Mouse (Mus musculus) left cerebral cortex, postnatal 25 days (tissue): Measurements from ENCODE around the gene 2810408A11Rik. TPM values are rescaled to one million over a fixed set of nuclear protein-coding genes. Genes with fewer than 3 reads are reported as not detected.

Experiments
- DNase-seq, 2 experiments: peaks; one replicate each; pipeline ENCODE4 v3.0.0; 2022; ENCODE audit warnings: low spot score in 2 of 2, mixed read lengths in 1 of 2
- intact Hi-C: fragments of 180-260 bp; cut with DNase I; formaldehyde crosslinking; loops from one replicate; pipeline ENCODE4 v1.15.1; 2025
- total RNA-seq, 2 experiments: library from RNA; stranded (reverse); gene quantifications; 2 replicates each; pipeline ENCODE4 v1.2.3; 2021

The 2810408A11Rik gene
- under 1 TPM; 0.55 to 0.60 TPM for total RNA-seq

DNA sequence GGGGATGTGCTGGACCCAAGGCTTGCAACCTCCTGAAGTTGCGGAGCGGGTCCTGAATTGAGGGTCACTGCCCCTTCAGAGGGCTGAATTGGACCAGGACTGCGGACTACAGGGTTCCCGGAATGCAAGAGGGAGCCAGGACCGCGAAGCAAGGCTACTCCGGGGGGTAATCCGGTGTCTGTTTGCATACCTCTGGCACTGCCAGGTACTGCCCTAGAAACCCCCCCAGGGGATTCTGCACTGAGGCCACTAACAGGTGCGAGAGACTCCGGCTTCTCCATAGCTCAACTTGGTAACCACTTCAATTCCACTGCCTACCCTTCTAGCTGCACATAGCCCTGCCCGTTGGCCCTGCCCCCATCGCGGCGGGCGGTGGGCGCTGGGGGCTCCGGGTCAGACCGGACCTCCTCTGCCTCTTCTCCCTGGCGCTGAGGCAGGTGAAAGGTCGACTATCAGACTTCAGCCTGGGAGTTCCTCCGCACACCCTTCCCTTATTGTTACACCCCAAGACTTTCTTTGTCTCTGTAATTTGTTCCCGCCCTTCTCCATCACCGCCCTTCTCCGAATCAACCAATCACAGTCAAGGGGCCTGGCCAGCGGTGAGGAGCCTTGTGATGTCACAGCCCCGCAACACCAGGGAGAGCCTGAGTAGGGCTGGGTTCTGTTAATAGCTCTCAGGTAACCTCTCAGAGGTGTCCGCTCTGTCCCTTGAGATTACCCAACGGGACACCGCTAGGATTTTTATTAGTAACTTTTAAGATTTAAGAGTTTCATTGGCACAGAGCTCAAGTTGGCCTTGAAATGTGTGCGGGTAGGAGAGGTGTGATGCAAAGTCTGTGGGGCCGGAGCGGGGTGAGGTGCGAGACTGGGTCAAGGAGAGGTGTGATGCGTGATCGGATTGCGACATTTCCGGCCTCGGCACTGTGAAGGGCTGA is at the start of gene 2810408A11Rik, which contains the start of gene Neurl4:
2810408A11Rik (minus strand) TSS at position 517 of the 935 bp plus-strand sequence.
Neurl4 (plus strand) TSS at position 602 of the 935 bp plus-strand sequence.
- DNase-seq, result peak; percentile 83 to 95
- intact Hi-C loops, result loop anchor here (1.0 kb wide), 1 partner anchor 21 kb away; the partner anchor contains the start of gene Eif5a

- intact Hi-C loops, result loop anchor here (1.0 kb wide), 1 partner anchor 14 kb away; no protein-coding TSS in a partner anchor
- DNase-seq, result peak; percentile 52 to 72
These were observed 48.0 kb upstream of the 2810408A11Rik start for GRCm38 (mm10) chr11:69948763-69949150.

DNA sequence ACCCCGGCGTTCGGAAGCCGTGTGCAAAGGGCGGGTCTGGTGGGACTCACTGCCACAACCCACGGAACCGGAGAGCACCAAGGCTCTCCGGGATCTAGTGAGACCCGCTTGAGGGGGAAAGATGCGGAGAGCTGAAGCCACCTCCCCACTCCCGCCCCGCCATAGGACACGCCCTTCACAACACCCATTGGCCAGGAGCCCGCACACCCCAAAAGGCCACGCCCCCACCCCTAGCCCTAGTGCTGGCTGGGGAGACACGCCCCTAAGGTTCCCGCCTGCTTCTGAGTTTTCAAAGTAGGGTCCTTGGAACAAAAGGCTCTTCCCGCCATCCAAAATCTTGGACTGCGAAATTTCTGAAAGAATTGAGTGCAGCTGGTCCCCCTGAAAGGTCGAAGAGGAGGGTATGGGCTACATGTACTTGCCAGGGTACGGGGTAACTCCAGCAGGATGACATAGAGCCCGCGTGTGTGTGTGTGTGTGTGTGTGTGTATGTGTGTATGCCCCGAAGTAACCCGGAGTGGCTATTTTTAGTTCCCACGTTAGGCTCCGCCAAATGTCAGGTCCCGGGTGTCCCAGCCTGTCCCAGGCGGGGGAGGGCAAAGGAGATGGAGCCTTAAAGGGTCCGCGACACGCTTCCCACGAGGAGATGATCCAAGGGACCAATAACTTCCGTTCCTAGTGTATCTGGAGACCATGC is 47.4 kb upstream of the 2810408A11Rik start, which contains the start of gene Slc2a4:
Slc2a4 (minus strand) TSS at position 123 of the 697 bp plus-strand sequence.
- DNase-seq, result peak; percentile 23 to 35
- intact Hi-C loops, result loop anchor here (1.0 kb wide), 1 partner anchor 14 kb away; no protein-coding TSS in a partner anchor

GRCm38 (mm10) chr11:69947337-69948065 is 46.7 kb upstream of the 2810408A11Rik start:
- no peak for DNase-seq
- intact Hi-C loops, result loop anchor here (1.0 kb wide), 1 partner anchor 13 kb away; no protein-coding TSS in a partner anchor

- DNase-seq, result no peak
- intact Hi-C loops, result no loop called here
These were observed 45.5 kb upstream of the 2810408A11Rik start for GRCm38 (mm10) chr11:69945997-69946891.

- intact Hi-C loops, result no loop called here
- no peak for DNase-seq
These were observed 44.4 kb upstream of the 2810408A11Rik start for GRCm38 (mm10) chr11:69945216-69945615.

GRCm38 (mm10) chr11:69940962-69941361 is 40.2 kb upstream of the 2810408A11Rik start:
- DNase-seq, result no peak
- intact Hi-C loops, result no loop called here

DNA sequence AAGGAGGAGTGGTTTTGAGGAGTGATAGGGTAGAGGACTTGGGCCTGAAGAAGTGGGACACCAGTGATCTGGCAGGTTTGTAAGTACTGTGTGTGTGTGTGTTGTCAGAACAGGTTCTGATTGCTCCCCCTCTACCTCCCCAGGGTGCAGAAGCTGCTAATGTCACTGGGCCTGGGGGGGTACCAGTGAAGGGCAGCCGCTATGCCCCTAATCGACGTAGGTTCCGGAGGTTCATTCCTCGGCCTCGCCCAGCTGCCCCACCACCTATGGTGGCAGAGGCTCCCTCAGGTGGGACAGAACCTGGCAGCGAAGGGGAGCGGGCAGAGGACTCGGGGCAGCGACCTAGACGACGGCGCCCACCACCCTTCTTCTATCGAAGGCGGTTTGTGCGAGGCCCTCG is 38.9 kb upstream of the 2810408A11Rik start:
- intact Hi-C loops, result no loop called here
- no peak for DNase-seq

- no peak for DNase-seq
- intact Hi-C loops, result no loop called here
These were observed 38.4 kb upstream of the 2810408A11Rik start for GRCm38 (mm10) chr11:69939181-69939580.

GRCm38 (mm10) chr11:69938401-69938979 is 37.7 kb upstream of the 2810408A11Rik start:
- intact Hi-C loops, result no loop called here
- DNase-seq, result no peak

GRCm38 (mm10) chr11:69937834-69938233 is 37.0 kb upstream of the 2810408A11Rik start:
- intact Hi-C loops, result no loop called here
- no peak for DNase-seq

DNA sequence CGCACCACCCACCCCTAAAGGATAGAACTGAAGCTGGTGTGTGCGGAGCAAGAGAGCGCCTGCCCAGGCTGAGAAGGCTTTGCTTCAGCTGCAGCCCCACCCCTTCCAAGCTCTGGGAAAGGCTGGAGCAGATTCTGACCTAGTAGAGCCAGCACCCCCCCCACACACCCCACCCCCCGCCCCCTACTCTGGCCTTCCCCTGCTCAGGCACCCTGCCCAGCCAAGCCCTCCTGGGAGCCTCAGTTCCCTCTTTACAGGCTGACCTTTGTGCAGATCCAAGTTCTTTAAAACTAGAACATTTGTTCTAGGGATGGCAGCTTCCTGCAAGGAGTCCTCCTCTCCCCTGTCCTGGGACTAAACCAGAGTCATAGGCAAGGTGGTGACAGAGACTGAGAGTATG is 36.6 kb upstream of the 2810408A11Rik start:
- intact Hi-C loops, result no loop called here
- peak in 1 of 2 experiments; percentile 5 for DNase-seq

DNA sequence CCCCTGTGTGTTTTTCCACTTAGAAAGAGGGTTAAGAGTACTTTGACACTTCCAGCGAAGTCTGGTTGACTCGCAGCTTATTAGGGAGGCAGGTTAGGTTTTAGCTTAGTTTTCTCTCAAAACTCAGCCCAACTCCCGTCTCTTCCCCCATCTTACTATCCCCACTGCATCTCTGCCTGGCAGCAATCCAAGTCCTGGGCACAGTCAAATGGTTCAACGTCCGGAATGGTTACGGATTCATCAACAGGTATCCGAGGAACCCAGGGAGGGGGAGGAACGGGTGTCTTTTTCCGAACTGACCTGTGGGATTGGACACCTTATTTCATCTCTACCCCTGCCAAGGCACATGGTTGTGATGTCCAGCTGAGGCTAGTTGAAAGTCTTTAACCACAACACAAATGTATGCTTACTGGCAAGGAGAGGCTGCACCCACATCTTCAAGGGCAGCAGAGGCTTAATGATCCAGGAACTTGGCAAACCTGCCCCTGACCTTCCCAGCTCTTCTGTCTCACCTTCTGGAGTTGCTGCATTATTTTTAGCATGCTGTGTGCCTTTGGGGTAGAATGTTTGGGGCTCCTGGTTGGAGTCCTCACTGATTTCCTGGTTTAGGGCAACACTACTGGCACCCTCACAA is 36.0 kb upstream of the 2810408A11Rik start:
- intact Hi-C loops, result no loop called here
- no peak for DNase-seq

GRCm38 (mm10) chr11:69936156-69936555 is 35.4 kb upstream of the 2810408A11Rik start:
- intact Hi-C loops, result no loop called here
- DNase-seq, result no peak

DNA sequence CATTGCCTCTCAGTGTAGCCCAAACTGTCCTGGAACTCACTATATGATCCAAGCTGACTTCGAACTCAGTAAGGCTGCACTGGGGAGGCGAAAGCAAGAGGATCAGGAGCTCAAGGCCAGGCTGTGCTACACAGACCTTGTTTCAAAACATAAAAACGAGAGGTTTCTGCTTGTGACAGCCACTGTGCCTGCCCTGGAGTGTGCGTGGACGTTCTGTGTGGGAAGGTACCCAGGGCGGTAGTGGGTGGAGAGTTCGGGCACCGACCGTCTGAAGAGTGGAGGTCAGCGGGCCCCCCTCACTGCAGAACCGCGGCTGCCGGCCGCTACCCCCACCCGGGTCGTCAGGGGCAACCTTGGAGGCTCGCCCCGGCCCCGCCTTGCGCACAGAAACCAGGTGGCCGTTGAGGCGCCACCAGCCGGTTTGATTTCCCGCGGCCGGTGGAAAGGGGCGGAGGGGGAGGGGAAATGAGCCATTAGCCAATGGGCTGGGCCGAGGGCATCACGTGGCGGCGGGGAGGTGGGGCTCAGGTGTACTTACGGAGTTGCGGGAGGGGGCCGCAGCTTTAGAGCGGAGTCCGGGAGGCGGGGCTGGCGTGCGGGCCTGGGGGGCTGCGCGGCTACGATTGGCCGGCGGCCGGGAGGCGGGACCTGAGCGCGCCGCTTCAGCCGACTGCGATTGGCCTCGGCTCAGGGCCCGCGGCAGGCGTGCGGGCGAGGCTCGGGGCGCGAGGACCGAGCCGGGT is 34.5 kb upstream of the 2810408A11Rik start, which contains the start of gene Ybx2:
Ybx2 (plus strand) TSS at position 660 of the 743 bp plus-strand sequence.
- intact Hi-C loops, result loop anchor here (2.0 kb wide), 1 partner anchor 45 kb away; the partner anchor contains the start of gene Ctdnep1

GRCm38 (mm10) chr11:69934681-69935080 is 33.9 kb upstream of the 2810408A11Rik start:
- intact Hi-C loops, result loop anchor here (1.0 to 5.0 kb wide), 3 partner anchors 14 to 278 kb away; partner anchors contain the start of genes Ctdnep1, Slc16a11 and Slc2a4
- DNase-seq, result no peak

More for the DNA sequence above, 34.5 kb upstream of the 2810408A11Rik start, which contains the start of gene Ybx2:
- peak; percentile 87 to 93 for DNase-seq
